Mouse (Mus musculus): ENCODE data around the gene D330045A20Rik.
"Not testable (repeated sequence)": the region's sequence is repeated elsewhere in the genome, so short reads cannot be mapped to it uniquely, and the experiment has no call there.

DNA sequence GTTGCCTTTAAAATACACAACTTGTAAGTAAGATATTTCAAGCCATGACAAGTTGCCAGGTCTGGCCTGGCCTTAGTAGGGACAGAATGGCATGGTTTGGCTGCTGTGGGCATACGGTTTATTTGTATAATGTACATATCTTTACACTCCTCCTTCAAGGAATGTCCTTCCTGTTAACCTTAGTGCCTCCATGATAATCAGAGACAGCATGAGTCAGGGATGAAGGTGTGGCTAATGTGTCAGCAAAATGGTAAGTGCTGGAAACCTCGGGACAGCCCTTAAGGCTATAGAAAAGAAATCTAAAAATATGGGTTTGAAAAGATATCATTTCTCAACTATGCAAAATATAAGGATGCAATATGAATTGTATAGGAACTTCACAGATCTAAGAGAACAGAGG is 106.5 kb downstream of the D330045A20Rik start:
- not testable (repeated sequence) for TF ChIP-seq EP300 (IDR thresholded peaks at IDR 0.05; ENCODE audit: low read depth in 1 of 2, low read length in 2 of 2); USF2 (IDR thresholded peaks at IDR 0.05; ENCODE audit: borderline replicate concordance in 1 of 2, insufficient read depth in 1 of 2, low read depth in 1 of 2, low read length in 2 of 2); SIN3A (IDR thresholded peaks at IDR 0.05; ENCODE audit: low read length); MYC (IDR thresholded peaks at IDR 0.05; ENCODE audit: low read depth, low read length); GATA1 (IDR thresholded peaks at IDR 0.05; ENCODE audit: low read depth, low read length); CHD2 (IDR thresholded peaks at IDR 0.05; ENCODE audit: low read length); CTCF (IDR thresholded peaks at IDR 0.05 in 2 of 3, conservative IDR thresholded peaks at IDR 0.05 in 1 of 3; ENCODE audit: control insufficient read depth in 1 of 3, insufficient read depth in 1 of 3, low read depth in 2 of 3, low read length in 3 of 3, poor library complexity in 1 of 3, severe bottlenecking in 1 of 3); UBTF (IDR thresholded peaks at IDR 0.05; ENCODE audit: borderline replicate concordance, insufficient read depth, low read depth, low read length)

Data from MEL (cell line).